Mouse (Mus musculus) cerebellum, adult (tissue): ENCODE results near the gene Gm3239.
"Not testable (repeated sequence)": the region's sequence is repeated elsewhere in the genome, so short reads cannot be mapped to it uniquely, and the experiment has no call there.

Experiments
- ATAC-seq: cut with Nextera tagmentation; 2 replicates; pipeline ENCODE4 v1.9.2; 2017; ENCODE audit warnings: mild to moderate bottlenecking, moderate library complexity, mixed read lengths; ENCODE audit not compliant: insufficient number of reproducible peaks, low FRiP score, low TSS enrichment

Gene Gm3239

DNA sequence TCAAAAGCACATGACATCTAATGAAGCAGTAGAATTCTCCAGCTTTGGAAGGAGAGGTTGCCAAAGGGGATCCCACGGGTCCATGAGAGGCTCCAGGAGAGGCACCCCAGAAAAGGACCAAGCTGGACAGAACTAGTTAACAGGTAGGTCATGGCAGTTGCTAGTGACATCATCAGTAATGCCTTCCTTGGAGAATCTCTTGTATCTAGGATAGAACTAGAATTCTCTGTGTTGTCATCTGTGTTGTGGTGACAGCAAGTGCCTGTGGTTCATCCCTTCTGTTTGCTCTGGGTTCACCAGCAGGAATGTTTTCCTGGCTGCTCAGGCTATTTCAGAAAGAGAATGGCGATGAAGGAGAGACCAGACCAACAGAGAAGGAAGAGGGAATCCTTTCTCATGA is at the start of gene Gm3239:
Gm3239 (plus strand) TSS at position 301 of the 400 bp plus-strand sequence.
- ATAC-seq: not testable (repeated sequence)

- ATAC-seq: not testable (repeated sequence)
These were observed 31.9 kb upstream of the Gm3239 start, which contains the start of gene Gm8159 for GRCm38 (mm10) chr14:4632052-4632451. TSS of gene Gm8159 (plus strand) at chr14:4632352.

- ATAC-seq: not testable (repeated sequence)
These were observed 14.7 kb upstream of the Gm3239 start for GRCm38 (mm10) chr14:4649309-4649708.

GRCm38 (mm10) chr14:4650324-4650723 is 13.7 kb upstream of the Gm3239 start:
- ATAC-seq: not testable (repeated sequence)

- ATAC-seq: not testable (repeated sequence)
These were observed 44.9 kb downstream of the Gm3239 start, which contains the start of gene Gm7876 for GRCm38 (mm10) chr14:4708938-4709337. TSS of gene Gm7876 (plus strand) at chr14:4709238.
